Mouse (Mus musculus) lung, adult 2 months (tissue): ENCODE data around the gene Nccrp1.

Experiments used
- CTCF ChIP-seq: fragments of 200-500 bp; IDR thresholded peaks from 2 replicates; pipeline ENCODE4 v1.5.1; 2011; ENCODE audit warnings: mild to moderate bottlenecking, low read length, control low read depth; ENCODE audit not compliant: insufficient read depth
- POLR2A ChIP-seq: fragments of 200-500 bp; IDR thresholded peaks from 2 replicates; pipeline ENCODE4 v1.6.1; 2011; ENCODE audit warnings: low read depth, mild to moderate bottlenecking, control low read depth, low read length, borderline replicate concordance; ENCODE audit errors: extremely low read depth

DNA sequence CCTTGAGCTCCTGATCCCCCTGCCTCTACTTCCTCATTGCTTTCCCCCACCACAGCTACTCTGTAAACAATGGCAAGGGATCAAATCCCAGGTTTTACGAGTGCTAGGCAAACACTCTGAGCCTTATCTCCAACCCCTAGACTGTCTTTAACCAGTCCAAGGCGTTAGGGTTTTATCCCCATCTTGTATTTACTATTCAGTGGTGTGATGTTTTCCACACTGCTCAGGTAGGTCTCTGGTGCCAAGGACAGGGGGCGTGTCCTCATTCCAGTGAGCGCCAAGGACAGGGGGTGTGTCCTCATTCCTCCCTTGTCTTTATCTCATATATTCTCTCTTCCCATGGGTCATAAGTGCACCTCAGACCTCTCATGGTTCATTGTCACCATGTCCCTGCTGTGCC is 6.5 kb downstream of the Nccrp1 start, which contains the start of gene Sycn:
- TF ChIP-seq CTCF, result no peak
- TF ChIP-seq POLR2A, result no peak
